Mouse (Mus musculus) liver, embryonic 14.5 days (tissue): ENCODE measurements around the gene Nudt8. TPM values are rescaled to one million over a fixed set of nuclear protein-coding genes. Genes with fewer than 3 reads are reported as not detected.
"Not testable (repeated sequence)": the region's sequence is repeated elsewhere in the genome, so short reads cannot be mapped to it uniquely, and the experiment has no call there.

Experiments used
- ATAC-seq: fragments of 200-750 bp; cut with Nextera tagmentation; 2 replicates; pipeline ENCODE4 v1.8.0; 2017; ENCODE audit warnings: moderate number of reproducible peaks, mild to moderate bottlenecking, moderate library complexity; ENCODE audit not compliant: insufficient read depth
- DNase-seq, 3 experiments: peaks; one replicate each; pipeline ENCODE4 v3.0.0-alpha.2; 2012 to 2013; ENCODE audit warnings: low read depth in 3 of 3, low spot score in 3 of 3
- H3K27ac ChIP-seq: fragments of 300-500 bp; sonication (generic); 2 replicates; pipeline ENCODE4 v1.5.1; 2014; ENCODE audit warnings: moderate library complexity, mild to moderate bottlenecking, control low read depth, inconsistent platforms
- H3K27me3 ChIP-seq: fragments of 300-500 bp; sonication (generic); 2 replicates; pipeline ENCODE4 v1.6.1; 2014; ENCODE audit warnings: mild to moderate bottlenecking, low read length, moderate library complexity; ENCODE audit not compliant: control insufficient read depth, insufficient read depth
- H3K36me3 ChIP-seq: fragments of 300-500 bp; sonication (generic); replicated peaks from 2 replicates; pipeline ENCODE4 v1.6.1; 2014; ENCODE audit warnings: low read depth; ENCODE audit not compliant: control insufficient read depth, insufficient read depth
- H3K4me1 ChIP-seq, 2 experiments: fragments of 200-500 bp in 1 of 2; fragments of 300-500 bp in 1 of 2; sonication (generic) in 1 of 2; replicated peaks; 2 replicates each; pipeline ENCODE4 v1.6.1; 2012 to 2014; ENCODE audit warnings: antibody characterized with exemption in 1 of 2, inconsistent platforms in 1 of 2, low read length in 1 of 2; ENCODE audit not compliant: control insufficient read depth in 2 of 2, insufficient read depth in 2 of 2
- H3K4me2 ChIP-seq: fragments of 300-500 bp; sonication (generic); 2 replicates; pipeline ENCODE4 v1.6.1; 2014; ENCODE audit warnings: low read depth, mild to moderate bottlenecking, control low read depth, moderate library complexity
- H3K4me3 ChIP-seq, 2 experiments: fragments of 200-500 bp in 1 of 2; fragments of 300-500 bp in 1 of 2; sonication (generic) in 1 of 2; 2 replicates each; pipeline ENCODE4 v1.5.1; 2012 to 2014; ENCODE audit warnings: low read depth in 2 of 2, low read length in 2 of 2, mild to moderate bottlenecking in 2 of 2, control low read depth in 1 of 2, inconsistent platforms in 1 of 2, moderate library complexity in 1 of 2; ENCODE audit not compliant: insufficient read depth in 1 of 2
- H3K9ac ChIP-seq: fragments of 300-500 bp; sonication (generic); replicated peaks from 2 replicates; pipeline ENCODE4 v1.6.1; 2014; ENCODE audit warnings: mild to moderate bottlenecking, control low read depth, moderate library complexity
- H3K9me3 ChIP-seq: fragments of 300-500 bp; sonication (generic); 2 replicates; pipeline ENCODE4 v1.6.1; 2016; ENCODE audit warnings: low read length, mixed read lengths; ENCODE audit not compliant: control insufficient read depth
- CTCF ChIP-seq: IDR thresholded peaks from 2 replicates; pipeline ENCODE4 v1.5.1; 2016; ENCODE audit warnings: antibody characterized with exemption, low read depth, control low read depth
- EP300 ChIP-seq: IDR thresholded peaks from 2 replicates; pipeline ENCODE4 v1.6.1; 2016; ENCODE audit warnings: antibody characterized with exemption, low read depth
- WGBS: fragments of 180-500 bp; shearing (Covaris S2); extraction: QIAGEN DNeasy Blood & Tissue Kit; methylation state at CpG from one replicate; pipeline ENCODE4 v1.1.7; 2014; ENCODE audit not compliant: insufficient replicate concordance; 5-methylcytosine and 5-hydroxymethylcytosine counted together
- polyA plus RNA-seq, 2 experiments: library from polyadenylated mRNA; depleted of rRNA in 1 of 2; stranded (reverse) in 1 of 2; unstranded in 1 of 2; fragments of >200 nt; fragmentation: Nextera tagmentation in 1 of 2; extraction: Ambion mirVana in 1 of 2; gene quantifications; 2 replicates each; pipeline versions ENCODE4 v1.2.1 to v1.2.3; 2012 to 2014

Nudt8 gene
- polyA plus RNA-seq, 2 experiments = 2.9 to 14.2 TPM

DNA sequence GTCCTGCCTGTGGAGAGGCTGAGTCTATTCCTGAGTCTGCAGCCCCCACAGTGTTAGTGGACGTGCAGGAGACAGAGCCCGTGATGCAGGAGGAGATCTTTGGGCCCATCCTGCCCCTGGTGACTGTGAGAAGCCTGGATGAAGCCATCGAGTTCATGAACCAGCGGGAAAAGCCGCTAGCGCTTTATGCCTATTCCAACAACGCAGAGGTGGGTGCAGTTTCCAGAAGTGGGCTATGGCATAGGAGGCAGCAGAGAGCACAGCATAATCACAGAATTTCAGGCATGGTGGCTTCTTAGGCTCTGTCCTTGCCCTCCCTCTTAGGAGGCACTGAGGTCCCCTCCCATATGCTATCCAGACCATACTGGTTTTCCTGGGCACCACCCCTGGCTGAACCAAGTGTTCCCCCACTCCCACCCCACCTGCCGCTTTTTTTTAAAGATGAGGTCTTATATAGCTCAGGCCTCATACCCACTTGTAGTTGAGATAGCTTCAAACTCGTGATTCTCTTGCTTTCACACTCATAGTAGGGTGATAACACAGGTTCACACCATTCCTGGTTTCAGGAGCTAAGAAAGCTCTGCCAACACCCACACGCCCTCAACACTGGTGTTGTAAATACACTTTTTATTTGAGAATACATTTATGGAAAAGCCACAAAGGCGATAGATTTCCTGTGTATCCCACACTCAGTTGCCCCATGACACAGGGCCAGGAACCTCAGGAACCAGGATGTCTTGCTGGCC is 33.9 kb upstream of the Nudt8 start:
- no peak for ATAC-seq
- 62% methylated on average over 11 of the region's 11 CpGs for WGBS
- H3K27ac ChIP-seq = no peak overlapping the region
- DNase-seq = no peak
- H3K4me3 ChIP-seq = no peak overlapping the region
- H3K4me2 ChIP-seq = no peak overlapping the region
- peaks cover 0 to under 1% of the 10 kb centered on the region in 2 experiments; a peak in 1 of 4 replicates for H3K4me1 ChIP-seq
- H3K27me3 ChIP-seq = no peaks in the 10 kb centered on the region
- H3K36me3 ChIP-seq = no peaks in the 10 kb centered on the region
- TF ChIP-seq EP300 (no peak), CTCF (peak; percentile 30; the same call in 1 of the 2 replicates)
- H3K9me3 ChIP-seq = no peaks in the 10 kb centered on the region
- H3K9ac ChIP-seq = no peak overlapping the region

DNA sequence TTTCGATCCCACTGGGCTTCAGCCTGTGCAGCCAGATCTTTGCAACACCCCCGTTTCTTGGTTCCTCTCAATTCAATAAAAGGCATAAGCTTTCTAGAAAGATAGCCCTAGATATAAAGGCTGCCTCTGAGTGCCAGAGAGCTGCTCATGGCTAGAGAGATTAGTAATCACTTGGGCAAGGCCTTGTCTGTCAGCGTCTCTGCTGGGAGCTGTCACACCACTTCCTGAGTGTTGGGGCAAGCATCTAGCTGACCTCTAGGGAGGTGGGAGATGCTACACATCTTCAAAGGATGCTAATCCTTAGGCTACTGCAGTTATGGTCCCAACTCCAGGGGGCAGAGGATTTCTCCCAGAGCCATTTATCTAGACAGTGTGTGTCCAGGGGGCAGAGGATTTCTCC is 33.1 kb upstream of the Nudt8 start:
- 26% methylated on average over 3 of the region's 3 CpGs for WGBS
- no peaks in the 10 kb centered on the region for H3K27me3 ChIP-seq
- no peak for ATAC-seq

DNA sequence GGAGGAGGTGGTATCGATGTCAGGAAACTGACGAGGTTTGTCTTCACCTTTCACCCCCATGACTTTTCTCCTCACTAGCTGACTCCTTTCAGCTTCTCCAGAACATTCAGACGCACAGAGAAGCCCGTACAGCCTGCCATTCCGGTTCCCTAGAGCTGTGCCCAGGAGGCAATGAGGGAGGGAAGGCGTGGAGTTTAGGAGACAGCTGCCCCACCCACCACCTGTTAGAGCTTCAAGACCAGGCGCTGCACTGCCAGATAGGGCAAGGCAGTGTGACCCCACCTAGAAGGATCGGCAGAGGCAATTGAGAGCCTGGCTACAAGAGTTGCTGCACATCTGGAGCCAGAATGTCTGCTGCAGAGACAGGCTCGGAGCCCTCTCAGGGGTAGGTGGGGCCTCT is 28.2 kb upstream of the Nudt8 start, which contains the start of gene Aldh3b2:
TSS of gene Aldh3b2 (plus strand) at position 100 of the 400 bp plus-strand sequence.
- no peaks in the 10 kb centered on the region for H3K27me3 ChIP-seq
- H3K27ac ChIP-seq = no peak within 1 kb of the TSS
- ATAC-seq (peak; percentile 83), DNase-seq (peak; percentile 48 to 60 (median 55))
- H3K4me2 ChIP-seq = no peak within 1 kb of the TSS
- no peak within 1 kb of the TSS for H3K4me3 ChIP-seq
- peaks cover 5 to 12% of the 10 kb centered on the region in 2 experiments; a peak in 3 of 4 replicates for H3K4me1 ChIP-seq
- H3K9ac ChIP-seq = no peak within 1 kb of the TSS
- 29% methylated on average over 9 of the region's 9 CpGs for WGBS
- no peaks in the 10 kb centered on the region for H3K36me3 ChIP-seq
- no peak for TF ChIP-seq EP300
- no peak for TF ChIP-seq CTCF
- H3K9me3 ChIP-seq = no peaks in the 10 kb centered on the region

More for the DNA sequence above, 33.1 kb upstream of the Nudt8 start:
- H3K27ac ChIP-seq = no peak overlapping the region
- no peak overlapping the region for H3K4me3 ChIP-seq
- TF ChIP-seq CTCF = no peak
- no peak for TF ChIP-seq EP300
- H3K4me1 ChIP-seq = peaks cover 5% of the 10 kb centered on the region in 2 experiments; a peak in 3 of 4 replicates
- no peaks in the 10 kb centered on the region for H3K9me3 ChIP-seq
- H3K36me3 ChIP-seq = no peaks in the 10 kb centered on the region
- DNase-seq = no peak
- no peak overlapping the region for H3K9ac ChIP-seq
- H3K4me2 ChIP-seq = no peak overlapping the region

DNA sequence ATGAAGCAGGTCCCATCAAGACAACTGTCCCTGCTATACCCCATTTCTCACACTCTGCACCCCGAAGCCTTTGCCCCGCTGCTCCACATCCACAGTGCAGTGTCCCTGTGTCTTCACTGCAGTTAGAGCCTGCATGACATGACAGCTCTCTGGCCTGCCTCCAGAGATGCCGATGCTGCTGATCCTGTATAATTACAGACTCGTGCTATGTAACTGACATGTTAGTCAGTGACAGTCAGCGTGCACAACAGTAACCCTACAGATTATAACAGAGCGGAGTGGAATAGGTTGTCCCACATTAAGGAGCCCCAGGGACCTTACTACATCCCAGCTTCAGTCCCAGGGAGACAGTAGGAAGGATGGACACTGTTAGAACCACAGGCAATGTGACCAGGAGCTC is 25.8 kb upstream of the Nudt8 start:
- ATAC-seq, H3K9me3 ChIP-seq, H3K27me3 ChIP-seq, DNase-seq, H3K27ac ChIP-seq, H3K4me3 ChIP-seq, H3K4me2 ChIP-seq, H3K9ac ChIP-seq, H3K36me3 ChIP-seq: not testable (repeated sequence)
- 72% methylated on average over 6 of the region's 6 CpGs for WGBS
- peaks cover 5 to 12% of the 10 kb centered on the region in 2 experiments; a peak in 3 of 4 replicates for H3K4me1 ChIP-seq

DNA sequence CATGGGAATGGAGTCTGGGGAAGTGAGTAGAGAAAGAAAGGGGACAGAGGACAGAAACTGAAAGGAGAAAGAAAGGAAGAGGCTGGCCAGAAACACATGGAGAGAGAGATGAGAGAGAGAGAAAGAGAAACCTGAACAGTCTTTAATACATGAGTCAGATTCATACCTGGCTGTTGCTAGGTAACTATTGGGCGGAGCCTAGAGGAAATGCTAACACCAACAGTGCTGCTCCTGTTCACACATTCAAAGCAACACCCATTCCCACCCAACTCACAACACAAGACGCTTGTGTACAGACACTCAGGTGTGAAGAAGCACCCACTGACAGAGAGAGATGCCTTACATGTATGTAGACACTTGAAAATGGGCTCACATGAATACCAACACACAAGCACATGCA is 24.5 kb upstream of the Nudt8 start:
- no peak overlapping the region for H3K4me3 ChIP-seq
- peaks cover 5 to 12% of the 10 kb centered on the region in 2 experiments; a peak in 3 of 4 replicates for H3K4me1 ChIP-seq
- DNase-seq (no peak), ATAC-seq (no peak)
- TF ChIP-seq CTCF (no peak), EP300 (no peak)
- H3K27me3 ChIP-seq = no peaks in the 10 kb centered on the region
- H3K4me2 ChIP-seq = no peak overlapping the region
- H3K36me3 ChIP-seq = no peaks in the 10 kb centered on the region
- WGBS = 55% methylated on average over 2 of the region's 2 CpGs
- H3K9ac ChIP-seq = no peak overlapping the region
- H3K27ac ChIP-seq = no peak overlapping the region
- H3K9me3 ChIP-seq = no peaks in the 10 kb centered on the region
